Mouse (Mus musculus) liver, embryonic 14.5 days (tissue): ENCODE data around the gene Elane. TPM values are rescaled to one million over a fixed set of nuclear protein-coding genes. Genes with fewer than 3 reads are reported as not detected.

ENCODE experiments used
- ATAC-seq: fragments of 200-750 bp; cut with Nextera tagmentation; 2 replicates; pipeline ENCODE4 v1.8.0; 2017; ENCODE audit warnings: moderate number of reproducible peaks, mild to moderate bottlenecking, moderate library complexity; ENCODE audit not compliant: insufficient read depth
- DNase-seq, 3 experiments: peaks; one replicate each; pipeline ENCODE4 v3.0.0-alpha.2; 2012 to 2013; ENCODE audit warnings: low read depth in 3 of 3, low spot score in 3 of 3
- H3K27ac ChIP-seq: fragments of 300-500 bp; sonication (generic); 2 replicates; pipeline ENCODE4 v1.5.1; 2014; ENCODE audit warnings: moderate library complexity, mild to moderate bottlenecking, control low read depth, inconsistent platforms
- H3K27me3 ChIP-seq: fragments of 300-500 bp; sonication (generic); 2 replicates; pipeline ENCODE4 v1.6.1; 2014; ENCODE audit warnings: mild to moderate bottlenecking, low read length, moderate library complexity; ENCODE audit not compliant: control insufficient read depth, insufficient read depth
- H3K36me3 ChIP-seq: fragments of 300-500 bp; sonication (generic); replicated peaks from 2 replicates; pipeline ENCODE4 v1.6.1; 2014; ENCODE audit warnings: low read depth; ENCODE audit not compliant: control insufficient read depth, insufficient read depth
- H3K4me1 ChIP-seq, 2 experiments: fragments of 200-500 bp in 1 of 2; fragments of 300-500 bp in 1 of 2; sonication (generic) in 1 of 2; replicated peaks; 2 replicates each; pipeline ENCODE4 v1.6.1; 2012 to 2014; ENCODE audit warnings: antibody characterized with exemption in 1 of 2, inconsistent platforms in 1 of 2, low read length in 1 of 2; ENCODE audit not compliant: control insufficient read depth in 2 of 2, insufficient read depth in 2 of 2
- H3K4me2 ChIP-seq: fragments of 300-500 bp; sonication (generic); 2 replicates; pipeline ENCODE4 v1.6.1; 2014; ENCODE audit warnings: low read depth, mild to moderate bottlenecking, control low read depth, moderate library complexity
- H3K4me3 ChIP-seq, 2 experiments: fragments of 200-500 bp in 1 of 2; fragments of 300-500 bp in 1 of 2; sonication (generic) in 1 of 2; 2 replicates each; pipeline ENCODE4 v1.5.1; 2012 to 2014; ENCODE audit warnings: low read depth in 2 of 2, low read length in 2 of 2, mild to moderate bottlenecking in 2 of 2, control low read depth in 1 of 2, inconsistent platforms in 1 of 2, moderate library complexity in 1 of 2; ENCODE audit not compliant: insufficient read depth in 1 of 2
- H3K9ac ChIP-seq: fragments of 300-500 bp; sonication (generic); replicated peaks from 2 replicates; pipeline ENCODE4 v1.6.1; 2014; ENCODE audit warnings: mild to moderate bottlenecking, control low read depth, moderate library complexity
- H3K9me3 ChIP-seq: fragments of 300-500 bp; sonication (generic); 2 replicates; pipeline ENCODE4 v1.6.1; 2016; ENCODE audit warnings: low read length, mixed read lengths; ENCODE audit not compliant: control insufficient read depth
- CTCF ChIP-seq: IDR thresholded peaks from 2 replicates; pipeline ENCODE4 v1.5.1; 2016; ENCODE audit warnings: antibody characterized with exemption, low read depth, control low read depth
- EP300 ChIP-seq: IDR thresholded peaks from 2 replicates; pipeline ENCODE4 v1.6.1; 2016; ENCODE audit warnings: antibody characterized with exemption, low read depth
- WGBS: fragments of 180-500 bp; shearing (Covaris S2); extraction: QIAGEN DNeasy Blood & Tissue Kit; methylation state at CpG from one replicate; pipeline ENCODE4 v1.1.7; 2014; ENCODE audit not compliant: insufficient replicate concordance; 5-methylcytosine and 5-hydroxymethylcytosine counted together
- polyA plus RNA-seq, 2 experiments: library from polyadenylated mRNA; depleted of rRNA in 1 of 2; stranded (reverse) in 1 of 2; unstranded in 1 of 2; fragments of >200 nt; fragmentation: Nextera tagmentation in 1 of 2; extraction: Ambion mirVana in 1 of 2; gene quantifications; 2 replicates each; pipeline versions ENCODE4 v1.2.1 to v1.2.3; 2012 to 2014

Elane gene
- polyA plus RNA-seq, 2 experiments = 52.2 to 151 TPM

DNA sequence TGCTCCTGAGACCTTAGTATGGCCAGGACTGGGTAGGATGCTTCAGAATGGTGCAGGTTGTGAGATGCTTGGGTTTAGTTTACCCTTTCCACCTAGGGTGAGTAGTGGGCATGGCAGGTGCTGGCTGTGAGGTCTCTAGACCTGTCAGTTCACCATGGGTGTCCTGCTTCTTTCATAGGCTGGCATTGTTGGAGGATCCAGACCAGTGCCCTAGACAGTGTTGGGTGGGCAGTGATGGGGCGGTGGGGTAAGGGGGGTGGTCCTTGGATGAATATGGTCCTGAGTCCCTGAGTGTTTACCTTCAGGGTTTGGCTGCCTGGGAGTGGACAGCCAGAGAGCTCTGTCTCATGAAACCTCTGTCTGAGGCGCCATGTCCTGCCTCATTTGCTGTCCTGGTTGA is 28.2 kb upstream of the Elane start:
- Histone ChIP-seq H3K4me1 (peaks cover 12 to 32% of the 10 kb centered on the region in 2 experiments), H3K4me2 (peak overlapping the region; percentile 87), H3K27me3 (no peaks in the 10 kb centered on the region), H3K27ac (no peak overlapping the region), H3K4me3 (no peak overlapping the region), H3K9ac (no peak overlapping the region), H3K36me3 (peaks cover 64% of the 10 kb centered on the region), H3K9me3 (no peaks in the 10 kb centered on the region)
- TF ChIP-seq CTCF (no peak), EP300 (no peak)
- WGBS = 85% methylated on average over 2 of the region's 2 CpGs
- DNase-seq = no peak
- ATAC-seq = no peak

DNA sequence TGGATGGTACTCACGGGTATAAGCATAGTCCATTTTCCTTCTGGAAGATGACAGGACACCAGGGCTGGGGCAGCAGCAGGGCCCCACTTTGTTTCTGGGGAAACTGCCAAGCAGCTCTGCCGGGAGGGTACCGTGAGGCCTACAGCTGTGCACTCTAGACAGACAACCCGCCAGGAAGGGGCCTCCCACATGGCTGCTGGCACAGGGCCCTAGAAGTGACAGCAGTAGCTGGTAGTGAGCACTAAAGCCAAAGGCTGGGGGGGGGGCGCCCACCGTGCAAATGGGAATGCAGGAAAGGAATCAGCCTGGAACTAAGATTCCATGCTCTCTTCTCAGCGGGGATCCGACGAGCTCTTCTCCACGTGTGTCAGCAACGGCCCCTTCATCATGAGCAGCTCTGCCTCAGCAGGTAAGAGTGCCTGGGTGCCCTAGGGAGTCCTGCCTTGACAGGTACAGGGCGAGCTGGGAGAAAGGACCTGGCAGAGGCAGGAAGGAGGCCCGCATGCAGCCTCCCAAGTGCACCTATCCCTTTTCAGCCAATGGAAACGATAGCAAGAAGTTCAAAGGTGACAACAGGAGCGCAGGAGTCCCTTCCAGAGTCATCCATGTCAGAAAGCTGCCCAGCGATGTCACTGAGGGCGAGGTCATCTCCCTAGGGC is 27.5 kb upstream of the Elane start:
- WGBS = 68% methylated on average over 17 of the region's 17 CpGs
- peaks cover 8 to 27% of the 10 kb centered on the region in 2 experiments; a peak in 3 of 4 replicates for H3K4me1 ChIP-seq
- peak overlapping the region; percentile 87 for H3K4me2 ChIP-seq
- no peak overlapping the region for H3K27ac ChIP-seq
- no peak overlapping the region for H3K9ac ChIP-seq
- no peak overlapping the region for H3K4me3 ChIP-seq
- TF ChIP-seq EP300 (no peak), CTCF (no peak)
- peaks cover 70% of the 10 kb centered on the region for H3K36me3 ChIP-seq
- no peaks in the 10 kb centered on the region for H3K9me3 ChIP-seq
- no peaks in the 10 kb centered on the region for H3K27me3 ChIP-seq
- no peak for ATAC-seq
- DNase-seq = no peak

DNA sequence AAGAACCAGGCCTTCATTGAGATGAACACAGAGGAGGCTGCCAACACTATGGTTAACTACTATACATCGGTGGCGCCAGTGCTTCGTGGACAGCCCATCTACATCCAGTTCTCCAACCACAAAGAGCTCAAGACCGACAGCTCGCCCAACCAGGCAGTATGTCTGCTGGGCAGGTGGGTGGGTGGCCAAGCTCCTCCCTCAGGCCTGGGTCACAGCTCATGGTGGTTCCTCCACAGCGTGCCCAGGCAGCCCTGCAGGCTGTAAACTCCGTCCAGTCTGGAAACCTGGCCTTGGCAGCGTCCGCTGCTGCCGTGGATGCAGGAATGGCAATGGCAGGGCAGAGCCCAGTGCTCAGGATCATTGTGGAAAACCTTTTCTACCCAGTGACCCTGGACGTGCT is 26.9 kb upstream of the Elane start:
- Histone ChIP-seq H3K4me1 (peaks cover 8 to 24% of the 10 kb centered on the region in 2 experiments; a peak in 3 of 4 replicates), H3K9ac (no peak overlapping the region), H3K9me3 (no peaks in the 10 kb centered on the region), H3K4me3 (no peak overlapping the region), H3K4me2 (no peak overlapping the region), H3K36me3 (peaks cover 75% of the 10 kb centered on the region), H3K27me3 (no peaks in the 10 kb centered on the region), H3K27ac (no peak overlapping the region)
- ATAC-seq (no peak), DNase-seq (no peak)
- TF ChIP-seq CTCF (no peak), EP300 (no peak)
- WGBS = 88% methylated on average over 11 of the region's 11 CpGs

DNA sequence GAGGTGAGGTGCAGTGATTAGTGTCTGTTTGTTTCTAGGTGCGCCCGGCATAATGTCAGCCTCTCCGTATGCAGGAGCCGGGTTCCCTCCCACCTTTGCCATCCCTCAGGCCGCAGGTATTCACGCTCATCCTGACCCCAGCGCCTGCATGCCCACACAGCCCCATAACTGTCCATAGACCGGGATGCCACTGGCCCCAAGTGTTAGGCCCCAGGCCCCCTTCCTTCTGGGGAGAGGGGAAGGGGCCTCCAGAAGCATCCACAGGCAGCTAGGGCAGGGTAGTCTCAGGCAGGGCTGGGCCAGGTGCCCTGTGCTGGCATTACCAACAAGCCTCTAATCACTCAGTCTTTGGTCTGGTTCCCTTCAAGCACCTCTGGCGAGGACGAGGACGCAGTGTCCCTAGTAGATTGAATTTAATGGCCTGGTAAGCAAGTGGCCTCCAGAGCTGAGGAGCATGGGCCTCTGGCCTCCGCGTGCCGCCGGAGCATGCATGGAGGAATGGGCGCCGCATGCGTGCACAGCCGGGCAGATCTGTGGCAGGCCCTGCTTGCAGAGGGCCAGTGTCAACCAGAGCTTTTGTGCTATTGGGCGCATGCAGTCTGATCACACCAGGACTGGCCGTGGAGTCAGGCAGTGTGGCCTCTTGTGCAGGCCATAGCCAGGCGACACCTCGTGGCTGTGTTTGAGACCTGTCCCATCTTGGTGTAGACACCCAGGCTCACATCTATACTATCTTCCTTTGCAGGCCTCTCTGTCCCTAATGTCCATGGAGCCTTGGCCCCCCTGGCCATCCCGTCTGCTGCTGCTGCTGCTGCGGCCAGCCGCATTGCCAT is 25.8 kb upstream of the Elane start:
- Histone ChIP-seq H3K4me3 (no peak overlapping the region), H3K27me3 (no peaks in the 10 kb centered on the region), H3K4me1 (peaks cover 8 to 24% of the 10 kb centered on the region in 2 experiments; a peak in 3 of 4 replicates), H3K36me3 (peaks cover 75% of the 10 kb centered on the region), H3K4me2 (no peak overlapping the region), H3K27ac (no peak overlapping the region), H3K9me3 (no peaks in the 10 kb centered on the region), H3K9ac (no peak overlapping the region)
- TF ChIP-seq EP300 (no peak), CTCF (no peak)
- WGBS = 90% methylated on average over 26 of the region's 26 CpGs
- no peak for DNase-seq
- ATAC-seq = no peak
